Mouse (Mus musculus) bone marrow macrophage, adult 2 months (primary cell): ENCODE measurements around the gene Hpcal4. TPM values are rescaled to one million over a fixed set of nuclear protein-coding genes. Genes with fewer than 3 reads are reported as not detected.
"Not testable (repeated sequence)": the region's sequence is repeated elsewhere in the genome, so short reads cannot be mapped to it uniquely, and the experiment has no call there.

Experiments
- H3K27ac ChIP-seq: 2 replicates; pipeline ENCODE4 v1.5.1; 2012; ENCODE audit warnings: low read depth, low read length; ENCODE audit not compliant: insufficient read depth
- H3K4me1 ChIP-seq: 2 replicates; pipeline ENCODE4 v1.6.1; 2012; ENCODE audit warnings: low read length; ENCODE audit not compliant: control insufficient read depth, insufficient read depth
- H3K4me3 ChIP-seq: 2 replicates; pipeline ENCODE4 v1.5.1; 2012; ENCODE audit warnings: mild to moderate bottlenecking, low read length, moderate library complexity; ENCODE audit not compliant: insufficient read depth
- CTCF ChIP-seq: IDR thresholded peaks from 2 replicates; pipeline ENCODE4 v1.5.1; 2012; ENCODE audit warnings: low read depth, mild to moderate bottlenecking, low read length, moderate library complexity
- POLR2A ChIP-seq: IDR thresholded peaks from 2 replicates; pipeline ENCODE4 v1.6.1; 2012; ENCODE audit warnings: mild to moderate bottlenecking, low read depth, low read length, borderline replicate concordance
- polyA plus RNA-seq: library from polyadenylated mRNA; stranded (reverse); fragments of >200 nt; gene quantifications from 2 replicates; pipeline ENCODE4 v1.2.4, GENCODE M21; 2012; ENCODE audit not compliant: missing spikeins, insufficient read depth, insufficient read length

Hpcal4 gene
- polyA plus RNA-seq, 1 experiment = not detected

DNA sequence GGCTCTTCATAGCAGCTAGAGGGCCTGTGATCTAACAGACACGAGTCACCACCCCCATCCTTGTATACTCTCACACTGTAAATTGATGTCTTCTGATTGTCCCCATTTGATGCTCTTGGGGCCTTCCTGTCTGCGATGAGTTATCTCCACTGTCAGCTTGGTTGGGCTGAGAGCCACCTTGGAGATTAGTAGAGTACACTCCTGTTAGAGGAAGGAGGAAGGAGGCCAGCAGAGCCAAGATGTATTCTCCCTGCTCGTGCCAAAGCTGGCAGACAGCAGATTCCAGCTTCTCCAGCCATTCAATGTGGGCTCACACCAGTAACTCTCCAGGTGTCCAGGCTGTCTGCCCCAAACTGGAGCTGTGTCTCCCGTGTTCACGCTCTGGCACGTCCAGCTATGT is 22.5 kb upstream of the Hpcal4 start:
- TF ChIP-seq CTCF = no peak
- no peak for TF ChIP-seq POLR2A
- Histone ChIP-seq H3K27ac (no peak overlapping the region), H3K4me3 (no peak overlapping the region), H3K4me1 (peaks cover 3% of the 10 kb centered on the region; the same call in 1 of the 2 replicates)

DNA sequence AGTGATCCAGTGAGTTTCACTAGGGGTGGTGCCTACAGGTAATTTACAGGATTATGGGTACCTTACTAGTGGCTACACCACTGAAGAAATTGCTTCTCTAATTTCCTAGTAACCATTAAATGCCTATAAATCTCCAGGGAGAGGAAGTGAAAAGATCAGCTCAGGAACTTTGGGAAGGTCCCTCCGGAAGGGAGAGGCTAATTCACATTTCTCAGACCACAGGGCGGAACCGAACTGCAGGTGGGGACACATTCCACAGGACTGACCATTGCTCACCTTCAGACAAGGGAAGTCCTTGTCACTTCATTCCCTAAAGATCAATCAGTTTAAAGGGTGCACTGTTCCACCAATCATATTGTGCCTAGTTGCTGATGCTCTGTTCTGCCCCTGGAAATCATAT is 21.8 kb upstream of the Hpcal4 start:
- H3K27ac ChIP-seq, H3K4me3 ChIP-seq, H3K4me1 ChIP-seq: not testable (repeated sequence)

DNA sequence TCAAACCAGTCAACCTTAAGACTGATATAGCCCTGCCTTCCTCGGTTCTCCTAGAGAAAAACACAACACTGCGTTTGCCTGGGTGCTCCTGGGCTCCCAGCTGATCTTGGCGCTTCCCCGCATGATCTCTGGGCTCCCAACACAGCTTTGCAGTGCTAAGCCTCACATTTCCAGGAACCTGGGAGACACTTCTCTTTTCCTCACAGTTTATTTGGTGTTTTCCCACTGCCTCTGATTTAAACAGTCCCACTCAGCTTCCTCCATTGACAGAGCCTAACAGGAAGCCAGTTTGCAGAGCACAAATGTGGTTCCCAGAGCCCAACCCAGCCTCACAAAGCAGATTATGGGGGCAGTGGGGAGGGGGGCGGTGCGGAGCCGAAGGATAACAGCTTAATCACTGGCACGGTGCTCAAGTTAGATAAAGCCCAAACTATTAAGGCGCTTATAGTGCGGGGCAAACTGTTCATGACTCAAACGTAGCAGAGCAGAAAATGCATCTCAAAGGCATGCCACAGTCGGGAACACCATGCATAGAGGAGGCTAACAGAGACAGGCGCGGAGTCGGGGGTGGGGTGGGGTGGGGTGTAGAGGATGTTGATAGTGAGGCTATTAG is 20.6 kb upstream of the Hpcal4 start:
- H3K4me3 ChIP-seq = no peak overlapping the region
- peaks cover 3% of the 10 kb centered on the region; the same call in 1 of the 2 replicates for H3K4me1 ChIP-seq
- TF ChIP-seq POLR2A (no peak), CTCF (no peak)
- H3K27ac ChIP-seq = no peak overlapping the region

DNA sequence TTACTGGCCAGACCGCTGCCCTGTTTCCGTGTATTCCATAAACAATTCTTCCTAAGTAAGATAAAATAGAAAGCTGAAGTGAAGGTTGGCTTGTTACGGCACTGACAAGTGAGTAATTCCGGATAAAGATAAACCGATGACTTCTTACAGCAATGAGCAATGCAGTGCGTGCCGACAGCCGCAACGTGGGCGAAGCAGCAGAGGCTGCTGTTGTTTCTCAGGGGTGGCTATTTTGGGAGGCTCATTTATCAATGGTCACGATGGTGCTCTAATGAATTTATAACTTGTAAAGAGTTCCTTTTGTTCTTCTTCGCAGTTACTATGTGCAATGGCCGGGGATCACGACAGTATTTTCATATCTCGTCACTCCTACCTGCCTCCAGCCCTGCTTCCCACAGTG is 18.9 kb upstream of the Hpcal4 start:
- no peak overlapping the region for H3K27ac ChIP-seq
- TF ChIP-seq CTCF (no peak), POLR2A (no peak)
- H3K4me3 ChIP-seq = no peak overlapping the region
- peaks cover 3% of the 10 kb centered on the region; the same call in 1 of the 2 replicates for H3K4me1 ChIP-seq

DNA sequence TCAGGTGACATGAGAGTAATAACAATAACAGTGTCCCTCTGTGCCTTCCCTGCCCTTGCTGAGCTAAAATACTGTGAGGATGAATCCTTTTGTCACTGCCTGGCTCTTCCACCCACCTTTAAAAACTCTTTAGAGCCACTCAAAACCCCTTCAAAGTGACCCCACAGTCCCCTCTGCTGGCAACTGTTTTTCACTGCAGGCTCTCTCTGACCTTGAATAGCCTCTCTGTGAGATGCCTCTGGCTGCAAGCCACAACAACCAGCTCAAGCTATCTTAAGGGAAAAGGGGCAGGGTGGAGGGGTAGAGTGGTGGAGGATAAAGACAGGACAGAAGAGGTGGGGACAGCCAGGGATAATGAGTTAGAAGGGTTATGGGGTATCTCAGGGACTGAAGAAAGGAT is 11.2 kb upstream of the Hpcal4 start:
- Histone ChIP-seq H3K27ac (no peak overlapping the region), H3K4me1 (0 out of 2 replicates have a peak, but pooled peaks cover 4% of the 10 kb centered on the region), H3K4me3 (no peak overlapping the region)
- TF ChIP-seq POLR2A = no peak
- no peak for TF ChIP-seq CTCF

DNA sequence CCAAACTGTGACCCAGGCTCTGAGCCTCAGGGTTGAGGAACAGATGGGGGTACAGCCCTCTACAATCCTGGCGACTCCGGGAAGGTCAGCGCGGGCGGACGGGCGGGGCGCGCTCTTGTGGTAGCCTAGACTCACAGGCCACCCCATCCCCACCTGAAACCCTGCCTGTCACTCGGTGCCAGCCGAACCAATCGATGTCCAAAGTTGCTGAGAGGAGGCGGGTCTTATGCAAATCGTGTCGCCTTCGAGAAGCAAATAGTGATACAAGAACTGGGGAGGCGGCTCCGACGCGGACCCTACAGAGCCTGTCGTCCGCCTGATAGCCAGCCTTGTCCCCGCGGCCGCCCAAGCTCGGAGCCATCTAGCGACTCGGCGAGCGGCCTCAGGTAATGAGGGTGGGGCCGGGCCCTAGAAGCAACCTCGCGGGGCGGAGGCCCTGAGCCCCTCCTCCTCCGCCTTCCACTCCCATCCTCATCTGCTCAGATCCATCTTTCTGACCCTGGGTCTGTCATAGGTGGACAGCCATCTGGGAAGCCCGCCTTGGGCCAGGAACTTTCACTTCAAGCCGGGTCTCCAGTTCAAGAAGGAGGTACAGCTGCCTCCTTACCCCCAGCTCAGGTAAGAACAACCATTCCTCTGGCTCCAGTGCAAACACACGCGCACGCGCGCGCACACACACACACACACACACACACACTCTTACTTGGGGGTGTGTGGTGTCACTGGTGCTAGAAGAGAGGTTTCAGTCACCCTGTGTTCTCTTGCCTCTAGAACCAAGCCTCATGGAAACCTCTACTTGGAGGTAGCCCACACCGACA is 421 bp downstream of the Hpcal4 start:
- TF ChIP-seq CTCF = no peak
- TF ChIP-seq POLR2A = no peak
- Histone ChIP-seq H3K4me1 (no peaks in the 10 kb centered on the region), H3K4me3 (peak overlapping the region; percentile 35), H3K27ac (no peak overlapping the region)

DNA sequence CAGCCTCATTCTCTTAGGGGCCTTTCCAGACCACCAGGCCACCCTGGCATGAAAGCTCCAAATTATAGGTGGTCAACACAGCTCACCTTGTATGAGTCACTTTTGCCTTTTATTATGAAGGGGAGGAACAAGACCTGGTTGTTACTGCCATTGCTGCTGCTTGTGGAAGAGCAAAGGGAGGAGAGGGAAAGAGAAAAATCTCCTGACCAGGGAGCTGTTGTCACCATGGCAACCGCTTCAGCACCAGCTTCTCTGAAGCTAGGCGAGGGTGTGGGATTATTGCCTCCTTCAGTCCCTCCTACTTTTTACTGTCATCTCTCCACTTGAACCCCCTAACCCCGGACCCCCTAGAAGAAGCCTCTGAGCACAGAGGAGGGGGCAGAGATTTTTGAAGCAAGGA is 1.8 kb downstream of the Hpcal4 start:
- Histone ChIP-seq H3K4me3 (no peak overlapping the region), H3K4me1 (no peaks in the 10 kb centered on the region), H3K27ac (no peak overlapping the region)
- no peak for TF ChIP-seq CTCF
- TF ChIP-seq POLR2A = no peak

DNA sequence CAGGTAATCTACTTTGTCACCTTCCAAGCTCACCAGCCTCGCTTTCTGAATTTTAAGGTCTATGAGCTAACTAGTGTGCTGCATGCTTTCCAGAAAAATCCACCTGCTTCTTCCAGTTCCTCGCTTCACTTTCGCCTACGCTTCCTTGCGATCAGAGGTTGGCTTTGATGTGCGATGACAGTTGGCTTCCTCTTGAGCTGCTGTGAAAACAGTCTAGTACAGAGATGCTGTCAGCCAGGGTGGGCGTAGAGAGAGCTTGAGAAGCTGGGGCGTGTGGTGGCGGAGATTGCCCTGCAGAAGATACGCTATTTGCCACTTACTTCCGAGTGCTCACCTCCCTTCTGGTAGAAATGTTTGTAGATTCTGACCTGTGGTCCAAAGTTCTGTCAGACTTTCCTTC is 9.3 kb downstream of the Hpcal4 start:
- Histone ChIP-seq H3K4me1 (no peaks in the 10 kb centered on the region), H3K4me3 (no peak overlapping the region), H3K27ac (no peak overlapping the region)
- TF ChIP-seq POLR2A = no peak
- no peak for TF ChIP-seq CTCF

DNA sequence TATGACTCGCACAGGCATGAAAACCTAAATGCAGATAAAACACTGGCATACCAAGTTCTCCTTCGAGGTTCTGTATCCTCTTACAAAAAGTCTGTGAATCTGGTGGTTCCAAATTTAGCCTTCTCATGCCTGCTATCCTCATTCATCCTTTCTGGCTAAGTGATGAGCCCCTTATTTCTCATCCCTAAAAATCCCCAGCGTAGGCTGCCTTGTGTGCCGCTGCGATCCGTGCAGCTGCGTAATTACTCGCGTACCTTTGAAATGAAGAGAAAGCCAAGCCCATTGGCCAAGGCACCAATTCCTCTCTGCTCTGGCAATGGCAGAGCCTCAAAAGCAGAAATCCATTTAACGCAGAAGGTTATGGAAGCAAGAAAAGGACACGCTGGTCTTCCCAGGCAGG is 10.8 kb downstream of the Hpcal4 start:
- Histone ChIP-seq H3K27ac (no peak overlapping the region), H3K4me3 (no peak overlapping the region), H3K4me1 (no peaks in the 10 kb centered on the region)
- TF ChIP-seq CTCF (no peak), POLR2A (no peak)

DNA sequence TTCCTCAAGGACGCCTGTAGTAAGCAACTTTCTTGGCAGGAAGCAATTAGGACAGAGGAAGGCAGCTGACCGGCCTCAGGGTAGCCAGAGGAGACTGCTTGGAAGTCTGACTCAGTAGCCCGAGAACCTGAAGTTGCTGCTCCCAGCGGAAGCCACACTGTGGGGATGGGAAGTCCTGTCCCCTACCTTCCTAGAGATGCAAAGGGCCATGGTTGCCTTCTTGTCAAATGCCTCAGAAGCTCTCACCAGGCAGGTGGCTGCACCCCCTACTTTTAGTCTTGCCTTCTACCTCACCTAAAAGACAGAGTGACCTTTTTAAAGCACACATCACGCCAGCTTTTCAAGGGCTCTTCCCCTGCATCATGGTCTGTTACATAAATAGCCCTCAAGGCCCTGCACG is 13.7 kb downstream of the Hpcal4 start:
- no peak overlapping the region for H3K27ac ChIP-seq
- H3K4me3 ChIP-seq = no peak overlapping the region
- H3K4me1 ChIP-seq = no peaks in the 10 kb centered on the region
- TF ChIP-seq CTCF = no peak

DNA sequence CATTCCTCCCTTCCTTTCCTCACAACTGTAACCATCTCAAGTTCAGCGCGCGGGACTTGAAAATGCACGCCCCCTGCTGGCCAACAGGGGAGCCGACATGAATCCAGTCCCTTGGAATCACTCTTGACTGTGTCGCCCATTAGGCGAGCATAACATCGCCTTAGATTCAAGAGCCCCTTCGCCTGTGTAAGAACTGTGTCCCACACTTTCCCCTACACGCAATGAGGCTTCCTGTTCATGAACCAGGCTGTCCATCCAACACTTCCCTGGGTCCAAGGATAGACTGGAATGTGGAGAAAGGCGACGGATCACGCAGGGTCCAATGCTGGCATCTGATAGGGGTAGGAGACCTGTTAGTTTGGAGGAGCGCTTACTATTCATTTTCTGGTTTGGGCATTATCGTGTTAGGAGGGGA is 17.8 kb downstream of the Hpcal4 start:
- no peak overlapping the region for H3K27ac ChIP-seq
- TF ChIP-seq POLR2A (no peak), CTCF (peak; percentile 90)
- no peaks in the 10 kb centered on the region for H3K4me1 ChIP-seq
- H3K4me3 ChIP-seq = peak overlapping the region; percentile 16; the same call in 1 of the 2 replicates
